Mouse (Mus musculus): ENCODE data around the gene Slc25a16.

DNA sequence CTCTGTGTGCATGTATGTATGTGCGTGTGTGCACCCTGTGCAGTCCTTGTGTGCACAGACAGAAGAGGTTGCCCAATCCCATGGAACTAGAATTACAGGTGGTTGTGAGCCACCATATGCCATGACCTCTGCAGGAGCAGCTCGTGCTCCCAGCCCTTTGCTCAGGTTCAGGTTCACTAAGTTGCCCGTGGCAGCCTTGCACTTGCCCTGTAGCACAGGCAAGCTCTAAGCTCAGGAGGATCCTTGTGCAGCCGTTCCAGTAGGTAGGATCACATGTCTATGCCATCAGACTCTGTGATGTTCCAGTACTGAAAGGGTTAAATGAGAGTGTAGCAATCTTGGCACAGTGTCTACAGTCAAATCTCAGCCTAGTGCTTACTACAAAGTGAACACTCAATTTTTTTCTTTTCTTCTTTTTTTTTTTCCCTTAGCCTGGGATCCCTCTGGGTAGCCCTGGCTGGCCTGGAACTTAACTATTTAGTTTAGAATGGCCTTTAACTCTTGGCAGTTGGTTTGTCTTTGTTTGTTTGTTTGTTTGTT is 3.7 kb downstream of the Slc25a16 start:
- no peak for TF ChIP-seq CTCF (IDR thresholded peaks at IDR 0.05; ENCODE audit: low read depth)
- TF ChIP-seq EP300 (optimal IDR thresholded peaks at IDR 0.05), result no peak
